Mouse (Mus musculus) stomach, postnatal 0 days (tissue): ENCODE data around the gene Unc119. TPM values are rescaled to one million over a fixed set of nuclear protein-coding genes. Genes with fewer than 3 reads are reported as not detected.

ENCODE experiments used
- ATAC-seq: fragments of 200-750 bp; cut with Nextera tagmentation; 2 replicates; pipeline ENCODE4 v1.8.0; 2017; ENCODE audit not compliant: low FRiP score, low TSS enrichment
- DNase-seq: peaks from one replicate; pipeline ENCODE4 v3.0.0-alpha.2; 2016; ENCODE audit warnings: low spot score
- H3K27ac ChIP-seq: fragments of 300-500 bp; sonication (generic); replicated peaks from 2 replicates; pipeline ENCODE4 v1.5.1; 2014; ENCODE audit warnings: mild to moderate bottlenecking, control low read depth
- H3K27me3 ChIP-seq: fragments of 300-500 bp; sonication (generic); 2 replicates; pipeline ENCODE4 v1.6.1; 2014; ENCODE audit warnings: low read length; ENCODE audit not compliant: control insufficient read depth, insufficient read depth
- H3K36me3 ChIP-seq: fragments of 300-500 bp; sonication (generic); 2 replicates; pipeline ENCODE4 v1.6.1; 2014; ENCODE audit warnings: low read length, mixed read lengths; ENCODE audit not compliant: control insufficient read depth, insufficient read depth
- H3K4me1 ChIP-seq: fragments of 300-500 bp; sonication (generic); replicated peaks from 2 replicates; pipeline ENCODE4 v1.6.1; 2014; ENCODE audit warnings: antibody characterized with exemption; ENCODE audit not compliant: control insufficient read depth, insufficient read depth
- H3K4me2 ChIP-seq: fragments of 300-500 bp; sonication (generic); replicated peaks from 2 replicates; pipeline ENCODE4 v1.6.1; 2014; ENCODE audit warnings: low read depth, mild to moderate bottlenecking, control low read depth, moderate library complexity
- H3K4me3 ChIP-seq: fragments of 300-500 bp; sonication (generic); 2 replicates; pipeline ENCODE4 v1.5.1; 2014; ENCODE audit warnings: low read depth, low read length, control low read depth
- H3K9ac ChIP-seq: fragments of 300-500 bp; sonication (generic); 2 replicates; pipeline ENCODE4 v1.6.1; 2014; ENCODE audit warnings: mild to moderate bottlenecking, low read length, control low read depth, mixed read lengths
- H3K9me3 ChIP-seq: fragments of 300-500 bp; sonication (generic); 2 replicates; pipeline ENCODE4 v1.6.1; 2016; ENCODE audit warnings: low read length; ENCODE audit not compliant: control insufficient read depth
- CTCF ChIP-seq: IDR thresholded peaks from 2 replicates; pipeline ENCODE4 v1.5.1; 2016; ENCODE audit warnings: antibody characterized with exemption, low read depth, mild to moderate bottlenecking, moderate library complexity
- EP300 ChIP-seq: optimal IDR thresholded peaks from 2 replicates; pipeline ENCODE3; 2016; ENCODE audit warnings: antibody characterized with exemption
- WGBS: fragments of 180-500 bp; shearing (Covaris S2); extraction: QIAGEN DNeasy Blood & Tissue Kit; methylation state at CpG from one replicate; pipeline ENCODE4 v1.1.7; 2014; 5-methylcytosine and 5-hydroxymethylcytosine counted together
- polyA plus RNA-seq: library from polyadenylated mRNA; unstranded; fragments of >200 nt; fragmentation: Nextera tagmentation; extraction: Ambion mirVana; gene quantifications from 2 replicates; pipeline ENCODE4 v1.2.1, GENCODE M21; 2015

The Unc119 gene
- polyA plus RNA-seq, 1 experiment from 2014 or later = 27.9 TPM

GRCm38 (mm10) chr11:78392728-78393127, 49.4 kb downstream of the Unc119 start:
- H3K9ac ChIP-seq = no peak overlapping the region
- no peaks in the 10 kb centered on the region for H3K4me1 ChIP-seq
- no peaks in the 10 kb centered on the region for H3K9me3 ChIP-seq
- ATAC-seq (no peak), DNase-seq (no peak)
- 54% methylated on average over 3 of the region's 3 CpGs for WGBS
- H3K4me3 ChIP-seq = no peak overlapping the region
- no peak for TF ChIP-seq EP300
- H3K36me3 ChIP-seq = no peaks in the 10 kb centered on the region
- no peaks in the 10 kb centered on the region for H3K27me3 ChIP-seq
- H3K27ac ChIP-seq = no peak overlapping the region
- H3K4me2 ChIP-seq = no peak overlapping the region

GRCm38 (mm10) chr11:78396950-78397349, 53.7 kb downstream of the Unc119 start:
- Histone ChIP-seq H3K9me3 (no peaks in the 10 kb centered on the region), H3K27me3 (no peaks in the 10 kb centered on the region), H3K36me3 (no peaks in the 10 kb centered on the region), H3K27ac (no peak overlapping the region), H3K9ac (no peak overlapping the region), H3K4me3 (no peak overlapping the region; the same call in 1 of the 2 replicates), H3K4me1 (no peaks in the 10 kb centered on the region), H3K4me2 (peak overlapping the region; percentile 27; the same call in 1 of the 2 replicates)
- no peak for TF ChIP-seq CTCF
- no peak for TF ChIP-seq EP300
- ATAC-seq (no peak), DNase-seq (no peak)
- WGBS = 40% methylated on average over 11 of the region's 11 CpGs

GRCm38 (mm10) chr11:78397397-78397796, 54.1 kb downstream of the Unc119 start:
- Histone ChIP-seq H3K9me3 (no peaks in the 10 kb centered on the region), H3K27ac (no peak overlapping the region), H3K4me3 (no peak overlapping the region; the same call in 1 of the 2 replicates), H3K27me3 (no peaks in the 10 kb centered on the region), H3K9ac (no peak overlapping the region), H3K4me1 (no peaks in the 10 kb centered on the region), H3K36me3 (no peaks in the 10 kb centered on the region), H3K4me2 (peak overlapping the region; percentile 27; the same call in 1 of the 2 replicates)
- DNase-seq = peak; percentile 83
- TF ChIP-seq EP300 (no peak), CTCF (peak; percentile 92)
- 11% methylated on average over 18 of the region's 18 CpGs for WGBS
- ATAC-seq = peak; percentile 45

GRCm38 (mm10) chr11:78398212-78398611, 54.9 kb downstream of the Unc119 start:
- Histone ChIP-seq H3K4me1 (no peaks in the 10 kb centered on the region), H3K4me2 (no peak overlapping the region), H3K36me3 (no peaks in the 10 kb centered on the region), H3K9me3 (no peaks in the 10 kb centered on the region), H3K9ac (no peak overlapping the region), H3K27me3 (no peaks in the 10 kb centered on the region), H3K4me3 (no peak overlapping the region), H3K27ac (no peak overlapping the region)
- no peak for DNase-seq
- no peak for ATAC-seq
- no peak for TF ChIP-seq CTCF
- TF ChIP-seq EP300 = no peak
- 81% methylated on average over 6 of the region's 6 CpGs for WGBS

Other genes starting within 250 kb of the Unc119 start
- 5.1 and 5.6 TPM in 2 replicates for gene Fam222b, start 248.8 kb upstream of the Unc119 start, polyA plus RNA-seq
- 22.4 and 26.9 TPM in 2 replicates for gene Traf4, start 177.9 kb upstream of the Unc119 start, polyA plus RNA-seq
- 6.4 and 7.4 TPM in 2 replicates for gene Nek8, start 166.8 kb upstream of the Unc119 start, polyA plus RNA-seq
- gene Tlcd1, start 166.8 kb upstream of the Unc119 start, polyA plus RNA-seq = 41.3 and 45.6 TPM in 2 replicates
- 1,145 and 1,168 TPM in 2 replicates for gene Rpl23a, start 159.9 kb upstream of the Unc119 start, polyA plus RNA-seq
- 59.0 and 61.4 TPM in 2 replicates for gene Rab34, start 155.1 kb upstream of the Unc119 start, polyA plus RNA-seq
- gene Proca1, start 150.1 kb upstream of the Unc119 start, polyA plus RNA-seq = 0.98 and 1.0 TPM in 2 replicates
- gene Sdf2, start 97.7 kb upstream of the Unc119 start, polyA plus RNA-seq = 103 and 106 TPM in 2 replicates
- gene Supt6, start 97.5 kb upstream of the Unc119 start, polyA plus RNA-seq = 11.1 and 11.7 TPM in 2 replicates
- 54.4 and 74.9 TPM in 2 replicates for gene 2610507B11Rik, start 81.7 kb upstream of the Unc119 start, polyA plus RNA-seq
- gene BC030499, start 52.6 kb upstream of the Unc119 start, polyA plus RNA-seq = not detected in 2 replicates
- 4.4 and 5.7 TPM in 2 replicates for gene Spag5, start 42.0 kb upstream of the Unc119 start, polyA plus RNA-seq
- 15.0 and 17.1 TPM in 2 replicates for gene Aldoc, start 20.5 kb upstream of the Unc119 start, polyA plus RNA-seq
- gene Pigs, start 15.1 kb upstream of the Unc119 start, polyA plus RNA-seq = 36.2 and 38.7 TPM in 2 replicates
- 1.9 and 2.6 TPM in 2 replicates for gene Foxn1, start 43.1 kb downstream of the Unc119 start, polyA plus RNA-seq
- 0.23 and 0.39 TPM in 2 replicates for gene Slc13a2, start 78.7 kb downstream of the Unc119 start, polyA plus RNA-seq
- 16.4 and 16.9 TPM in 2 replicates for gene Slc46a1, start 122.2 kb downstream of the Unc119 start, polyA plus RNA-seq
- 0.89 and 1.1 TPM in 2 replicates for gene Sarm1, start 154.3 kb downstream of the Unc119 start, polyA plus RNA-seq
- 3.6 and 6.0 TPM in 2 replicates for gene Vtn, start 155.6 kb downstream of the Unc119 start, polyA plus RNA-seq
- 0.10 TPM in 1 of 2 replicates, not detected in the other for gene Sebox, start 160.0 kb downstream of the Unc119 start, polyA plus RNA-seq
- 28.4 and 32.1 TPM in 2 replicates for gene Tmem199, start 168.7 kb downstream of the Unc119 start, polyA plus RNA-seq
- 91.1 and 95.9 TPM in 2 replicates for gene Poldip2, start 168.7 kb downstream of the Unc119 start, polyA plus RNA-seq
- 47.5 and 47.7 TPM in 2 replicates for gene Tnfaip1, start 192.8 kb downstream of the Unc119 start, polyA plus RNA-seq
- 163 and 168 TPM in 2 replicates for gene Ift20, start 192.9 kb downstream of the Unc119 start, polyA plus RNA-seq
- gene Tmem97, start 207.3 kb downstream of the Unc119 start, polyA plus RNA-seq = 63.2 and 68.2 TPM in 2 replicates